Mouse (Mus musculus) naive thymus-derived CD4-positive, alpha-beta T cell, adult 2 months (primary cell): ENCODE measurements around the gene 3110021N24Rik.
A peak's percentile ranks its signal among the peaks of the same experiment; 100 is the strongest.

Experiments used
- DNase-seq: peaks from one replicate; pipeline ENCODE4 v3.0.0-alpha.2; 2011; ENCODE audit warnings: low read depth

Gene 3110021N24Rik

DNA sequence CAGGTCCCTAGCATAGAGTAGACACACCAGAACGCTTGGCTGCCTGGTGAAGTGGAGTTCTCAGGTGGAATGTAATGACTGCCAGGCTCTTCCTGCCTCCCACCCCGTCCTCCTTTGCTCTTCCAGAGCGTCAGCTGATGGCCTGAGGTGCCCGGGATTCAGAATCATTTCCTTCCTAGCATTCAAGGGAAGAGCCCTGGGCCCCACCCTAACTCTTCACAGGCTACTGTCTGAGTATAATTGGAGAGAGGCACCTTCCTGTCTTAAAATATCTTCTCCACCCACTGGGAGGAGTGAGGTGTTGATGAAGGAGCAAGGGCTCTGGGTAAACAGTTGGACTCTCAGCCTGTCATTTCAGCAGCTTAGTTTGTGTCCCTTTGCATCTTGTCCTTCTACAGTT is 77.3 kb downstream of the 3110021N24Rik start:
- no peak for DNase-seq

DNA sequence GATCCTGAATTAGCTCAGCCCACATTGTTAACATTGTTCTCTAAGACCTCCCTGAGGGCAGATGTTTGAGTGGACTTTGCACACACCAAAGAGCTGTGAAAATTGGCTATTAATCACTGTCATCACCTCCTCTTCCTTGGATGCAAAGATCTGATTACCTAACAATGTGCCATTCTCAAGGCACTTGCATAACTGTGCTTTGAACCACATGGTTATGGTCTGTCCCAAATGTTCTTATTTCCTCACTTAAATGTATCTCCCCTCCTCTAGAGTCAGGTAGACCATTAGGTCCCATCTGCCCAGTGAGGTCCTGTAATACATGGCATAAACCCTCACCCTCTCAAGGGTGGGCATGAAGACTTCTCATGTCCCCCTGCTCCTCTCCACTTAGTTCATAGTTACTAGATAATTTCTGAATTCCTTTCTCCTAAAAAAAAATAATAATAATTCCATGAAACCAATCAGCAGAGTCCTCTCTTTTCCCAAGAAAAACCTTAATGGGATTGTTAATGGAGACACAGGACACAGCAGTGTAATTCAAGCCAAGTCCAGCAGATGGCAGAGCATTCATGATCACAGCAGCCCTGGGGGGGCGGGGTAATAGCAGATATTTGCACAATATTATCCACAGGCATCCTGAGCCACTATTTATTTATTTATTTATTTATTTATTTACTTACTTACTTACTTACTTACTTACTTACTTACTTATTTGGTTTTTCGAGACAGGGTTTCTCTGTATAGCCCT is 78.8 kb downstream of the 3110021N24Rik start:
- peak; percentile 65 for DNase-seq

DNA sequence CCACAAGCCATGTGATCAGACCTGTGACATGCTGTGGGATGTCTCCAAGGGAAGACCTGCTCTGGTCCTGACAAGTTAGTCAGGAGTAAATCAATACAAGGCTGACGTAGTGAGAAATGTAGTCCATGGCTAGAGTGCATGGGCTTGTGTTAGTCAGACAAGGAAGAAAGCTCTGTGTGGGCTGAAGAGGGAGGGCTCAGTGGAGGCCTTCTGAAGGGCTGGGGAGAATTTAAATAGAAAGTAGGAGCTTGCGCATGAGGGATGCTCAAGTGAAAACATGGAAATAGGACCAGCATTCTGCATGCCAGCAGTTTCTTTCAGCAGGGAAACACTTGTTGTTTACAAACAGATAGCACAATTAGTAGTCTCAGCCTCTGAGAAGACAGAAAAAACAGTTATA is 84.1 kb downstream of the 3110021N24Rik start:
- DNase-seq: no peak

DNA sequence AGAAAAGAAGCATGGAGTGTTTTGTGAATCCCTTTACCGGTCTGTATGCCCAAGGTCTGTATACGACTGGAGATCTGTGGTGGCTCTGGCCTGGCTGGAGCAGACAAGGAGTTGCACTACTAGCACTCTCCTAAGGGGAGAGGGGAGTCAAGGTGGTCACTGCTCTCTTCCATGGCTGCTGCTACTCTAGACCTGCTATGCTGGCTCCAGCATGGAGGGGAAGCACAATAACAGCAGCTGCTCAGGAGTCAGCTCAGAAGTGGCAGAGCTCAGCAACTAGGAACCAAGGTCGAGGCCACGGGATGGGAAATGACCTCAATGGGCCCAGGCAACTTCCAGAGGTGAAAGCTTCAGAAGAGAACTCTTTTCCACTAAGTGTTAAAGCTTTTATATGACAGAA is 91.7 kb downstream of the 3110021N24Rik start:
- no peak for DNase-seq

DNA sequence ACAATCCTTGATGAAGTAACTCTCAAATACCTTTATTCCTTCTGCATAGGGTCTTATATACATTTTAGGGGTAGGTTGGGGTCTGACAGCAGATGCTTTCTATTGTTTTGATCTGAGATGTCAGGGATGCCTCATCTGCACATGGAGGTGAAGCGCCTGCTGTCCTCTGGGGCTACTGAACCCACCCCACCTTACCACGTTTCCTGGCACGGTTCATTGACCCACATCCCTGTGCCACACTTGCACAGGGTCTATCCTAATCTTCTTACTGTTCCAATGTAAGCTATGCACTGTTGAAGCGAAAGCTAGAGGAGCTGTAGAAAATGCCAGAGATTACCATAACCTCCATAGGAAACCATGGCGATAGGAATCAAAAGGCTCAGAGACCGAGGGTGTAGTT is 92.1 kb downstream of the 3110021N24Rik start:
- DNase-seq: no peak

DNA sequence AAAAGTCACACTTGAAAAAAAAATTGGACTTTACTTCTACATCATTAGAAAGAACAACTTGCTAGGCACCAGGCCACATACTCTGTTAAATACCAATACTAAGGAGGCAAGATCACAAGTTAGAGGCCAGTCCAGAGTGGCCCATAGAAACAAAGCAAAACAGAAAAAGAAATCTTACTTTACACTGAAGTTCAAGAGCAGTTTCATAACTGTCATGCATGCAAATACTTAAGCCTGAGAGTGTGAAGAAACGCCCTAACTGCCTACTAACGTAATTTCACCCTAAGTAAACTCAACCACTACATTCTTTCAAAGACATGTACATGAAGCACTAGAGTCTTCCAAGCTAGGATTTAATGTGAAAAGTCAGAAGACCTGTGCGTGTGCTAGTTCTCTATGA is 106.2 kb downstream of the 3110021N24Rik start:
- no peak for DNase-seq

DNA sequence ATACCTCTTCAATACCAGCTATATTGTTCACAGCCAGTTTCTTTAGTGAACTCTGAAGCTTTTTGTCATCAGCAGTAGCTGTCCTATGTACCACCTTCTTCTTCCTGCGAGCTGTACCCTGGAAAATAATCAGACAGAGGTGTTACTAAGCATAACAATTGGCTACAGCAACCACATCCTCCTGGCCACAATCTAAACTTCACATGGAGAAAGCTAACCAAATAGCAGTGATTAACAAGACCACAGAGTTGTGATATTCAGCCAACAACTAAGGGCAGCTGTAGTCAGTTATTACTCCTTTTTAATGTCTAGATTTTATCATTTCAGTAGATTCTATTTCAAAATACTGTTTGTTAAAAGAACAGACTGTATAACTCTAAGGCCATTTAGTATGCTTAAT is 106.6 kb downstream of the 3110021N24Rik start:
- no peak for DNase-seq

DNA sequence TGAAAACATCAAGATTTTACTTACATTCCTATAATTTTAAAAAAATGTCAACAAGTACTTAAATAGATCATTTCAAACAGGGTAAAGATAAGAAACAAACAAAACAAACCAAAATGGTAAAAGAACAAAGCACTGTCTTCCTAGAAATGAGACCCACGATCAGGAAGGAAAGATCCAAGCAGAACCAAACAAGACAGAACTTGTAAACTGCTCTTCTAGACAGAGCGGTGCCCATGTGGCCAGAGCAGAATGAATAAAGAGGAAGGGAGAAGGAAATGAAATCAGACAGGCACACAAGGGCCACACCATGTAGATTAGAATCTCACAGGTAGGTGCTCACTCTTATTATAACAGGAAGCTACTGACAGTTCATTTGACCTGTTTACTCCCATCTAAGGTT is 107.2 kb downstream of the 3110021N24Rik start:
- DNase-seq: no peak

DNA sequence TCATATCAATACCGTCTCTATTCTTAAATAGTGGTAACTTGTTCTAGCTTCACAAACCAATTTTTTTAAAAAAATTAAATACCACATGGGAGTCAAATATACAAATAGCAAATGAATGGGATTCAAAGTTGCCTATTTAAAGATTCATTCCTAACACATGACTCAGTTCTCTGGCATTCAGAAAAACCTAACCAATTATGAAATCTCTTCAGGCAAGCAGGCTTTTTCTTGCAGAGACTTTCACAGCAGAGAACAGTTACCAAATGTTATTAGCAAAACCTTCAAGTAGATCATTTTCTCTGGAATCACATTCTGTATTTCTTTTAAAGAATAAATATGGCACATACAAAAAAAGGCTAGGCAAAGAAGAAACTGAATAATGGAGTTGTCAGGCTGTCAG is 111.2 kb downstream of the 3110021N24Rik start:
- no peak for DNase-seq
